Mouse (Mus musculus): ENCODE results near the gene Cyba. TPM values are rescaled to one million over a fixed set of nuclear protein-coding genes. Genes with fewer than 3 reads are reported as not detected.

Gene Cyba
- polyA plus RNA-seq (2016; fragmentation: Nextera tagmentation; extraction: Ambion mirVana) = 75.4 and 76.6 TPM in 2 replicates

DNA sequence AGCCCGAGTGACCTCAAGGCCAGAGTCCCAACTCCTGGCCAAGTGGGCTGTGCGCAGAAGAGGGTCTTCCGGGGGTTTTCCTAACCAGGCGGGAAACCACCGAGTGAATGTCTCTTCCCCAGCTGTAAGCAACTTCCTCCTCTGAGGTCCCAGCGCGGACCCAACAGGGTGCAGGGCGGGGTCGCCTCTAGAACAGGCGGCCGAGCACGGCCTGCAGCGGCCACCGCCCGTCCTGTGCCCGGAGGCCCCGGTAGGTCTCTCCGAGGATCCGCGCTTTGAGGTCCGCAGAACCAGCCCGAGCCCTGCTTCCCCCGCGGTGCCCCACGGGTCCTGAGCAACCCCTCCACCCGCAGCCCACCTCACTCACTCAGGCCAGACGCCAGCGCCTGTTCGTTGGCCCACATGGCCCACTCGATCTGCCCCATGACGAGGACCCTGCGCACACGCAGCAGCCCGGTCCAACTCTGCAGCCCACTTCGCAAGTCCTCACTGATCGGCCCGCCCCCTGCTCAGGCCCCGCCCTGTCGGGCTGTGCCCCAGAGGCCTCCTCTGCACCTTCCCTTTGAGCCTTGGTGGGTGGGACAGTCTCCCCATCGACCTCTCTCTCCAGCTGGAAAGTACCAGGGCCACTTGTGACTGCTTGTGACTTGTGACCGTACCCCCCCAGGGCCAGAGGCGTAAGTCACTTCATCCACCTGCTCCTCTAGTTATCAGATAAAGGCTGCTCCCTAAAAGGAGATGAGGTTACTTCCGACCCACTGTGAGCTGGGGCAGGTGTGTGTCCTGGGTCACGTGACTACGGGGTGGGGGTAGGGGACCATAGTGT is at the start of gene Cyba:
Gene Cyba, minus strand, starts transcription at position 488 of the 826 bp plus-strand sequence.
- peaks cover 6% of the 10 kb centered on the region; the same call in 1 of the 2 replicates for H3K27me3 ChIP-seq (ENCODE audit: insufficient read depth, poor library complexity, severe bottlenecking)
- H3K27ac ChIP-seq = peak within 1 kb of the TSS; percentile 86
- WGBS = 5% methylated on average over 45 of the region's 45 CpGs
- peak; percentile 60 for DNase-seq (ENCODE audit: low spot score)
- H3K36me3 ChIP-seq = peaks cover 43% of the 10 kb centered on the region
- peaks cover 32% of the 10 kb centered on the region for H3K4me1 ChIP-seq (replicated peaks)
- peak within 1 kb of the TSS; percentile 62 for H3K4me3 ChIP-seq
- H3K9me3 ChIP-seq = peaks cover 5% of the 10 kb centered on the region; the same call in 1 of the 2 replicates

DNA sequence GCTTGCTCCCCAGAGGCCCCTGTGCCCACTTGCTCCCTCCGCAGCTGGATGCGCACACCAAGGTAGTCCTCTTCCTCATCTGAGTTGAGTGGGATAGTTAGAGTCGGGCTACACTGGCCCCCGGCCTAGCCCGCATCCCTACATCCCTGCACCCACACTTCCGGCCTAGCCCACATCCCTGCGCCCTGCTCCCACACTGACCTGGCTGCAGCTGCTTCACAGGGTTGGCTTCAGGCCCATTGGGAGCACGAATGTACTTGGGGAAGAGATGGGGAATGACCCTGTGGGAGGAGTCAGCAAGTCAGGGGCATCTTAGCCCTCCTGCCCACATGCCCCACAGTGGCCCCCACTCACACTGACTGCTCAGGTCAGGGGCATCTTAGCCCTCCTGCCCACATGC is 49.7 kb upstream of the Cyba start:
- WGBS = 97% methylated on average over 8 of the region's 8 CpGs
- Histone ChIP-seq H3K36me3 (peaks cover 99% of the 10 kb centered on the region), H3K9me3 (no peaks in the 10 kb centered on the region), H3K27ac (no peak overlapping the region), H3K27me3 (ENCODE audit: insufficient read depth, poor library complexity, severe bottlenecking) (no peaks in the 10 kb centered on the region), H3K4me1 (replicated peaks) (peaks cover 2% of the 10 kb centered on the region), H3K4me3 (no peak overlapping the region)
- DNase-seq (ENCODE audit: low spot score) = no peak

DNA sequence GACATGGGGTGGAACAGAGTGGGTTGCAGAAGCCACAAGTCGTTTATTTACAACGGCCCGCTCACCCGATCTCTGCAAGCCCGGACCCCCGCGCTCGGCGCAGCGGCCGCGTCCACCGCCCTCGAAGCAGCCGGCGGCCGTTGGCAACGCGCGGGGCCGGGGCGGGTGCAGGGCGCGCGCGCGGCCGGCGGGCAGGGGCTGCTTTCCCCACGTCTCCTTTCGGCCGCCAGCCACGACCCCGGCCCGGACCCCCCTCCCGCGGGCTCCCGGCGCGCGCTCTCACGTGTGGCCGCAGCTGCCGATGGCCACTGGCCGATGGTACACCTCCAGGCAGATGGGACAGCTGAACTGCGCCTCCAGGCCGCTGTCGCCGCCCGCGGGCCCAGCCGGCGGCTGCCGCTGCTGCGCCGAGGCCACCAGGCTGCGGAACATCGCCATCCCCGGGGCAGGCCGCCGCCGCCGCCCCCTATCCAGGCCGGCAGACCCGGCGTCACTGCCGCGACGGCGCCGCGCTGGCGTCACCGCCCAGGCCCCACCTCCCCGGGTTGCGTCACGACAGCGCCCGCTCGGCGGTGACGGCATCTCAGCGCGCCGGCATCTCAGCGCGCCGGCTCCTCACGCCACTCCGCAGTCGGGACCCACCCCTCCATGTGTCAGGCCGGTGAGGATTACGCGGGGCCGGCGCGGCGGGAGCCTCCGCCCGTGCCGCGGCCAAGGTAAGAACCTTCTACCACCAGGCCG is 43.0 kb upstream of the Cyba start, which contains the start of the genes Rnf166 and Ctu2:
Gene Rnf166, minus strand, starts transcription at position 485 of the 741 bp plus-strand sequence.
Gene Ctu2, plus strand, starts transcription at position 564 of the 741 bp plus-strand sequence.
- Histone ChIP-seq H3K27ac (peak within 1 kb of the TSS; percentile 92), H3K27me3 (ENCODE audit: insufficient read depth, poor library complexity, severe bottlenecking) (no peaks in the 10 kb centered on the region), H3K9me3 (no peaks in the 10 kb centered on the region), H3K36me3 (peaks cover 60% of the 10 kb centered on the region), H3K4me1 (replicated peaks) (peaks cover 28% of the 10 kb centered on the region), H3K4me3 (peak within 1 kb of the TSS; percentile 85)
- under 1% methylated on average over 103 of the region's 103 CpGs for WGBS
- peak; percentile 94 for DNase-seq (ENCODE audit: low spot score)

DNA sequence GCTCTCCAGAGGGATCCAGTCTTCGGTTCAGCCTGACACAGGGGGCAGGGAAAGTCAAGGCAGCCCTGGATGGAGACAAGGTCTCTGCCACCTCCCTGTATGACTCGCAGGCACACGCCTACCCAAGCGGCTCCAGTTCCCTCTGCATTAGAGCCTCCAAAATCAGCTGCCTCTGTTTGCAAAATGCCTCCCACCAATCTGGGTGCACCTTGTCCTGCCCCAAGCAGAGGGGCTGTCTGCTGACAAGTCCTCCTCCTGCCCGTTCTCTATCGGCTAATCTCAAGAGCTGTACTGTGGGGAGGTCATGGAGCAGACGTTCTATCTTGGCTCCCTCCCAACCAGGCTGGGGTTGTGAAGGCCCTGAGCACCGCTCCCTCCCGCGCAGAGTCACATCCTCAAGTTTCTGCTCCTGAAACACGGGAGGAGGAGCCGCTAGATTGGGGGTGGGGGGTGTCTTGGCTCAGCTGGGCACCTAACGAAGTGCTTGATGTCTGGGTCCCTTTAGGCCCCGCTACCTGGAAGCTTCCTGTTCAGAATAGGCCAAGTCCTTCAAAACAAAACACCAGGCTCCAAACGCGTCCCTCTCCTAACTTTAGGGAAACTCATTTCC is 42.3 kb upstream of the Cyba start:
- 20% methylated on average over 16 of the region's 16 CpGs for WGBS
- H3K27me3 ChIP-seq (ENCODE audit: insufficient read depth, poor library complexity, severe bottlenecking) = no peaks in the 10 kb centered on the region
- H3K27ac ChIP-seq = peak overlapping the region; percentile 92
- peaks cover 28% of the 10 kb centered on the region for H3K4me1 ChIP-seq (replicated peaks)
- H3K4me3 ChIP-seq = peak overlapping the region; percentile 85
- H3K36me3 ChIP-seq = peaks cover 56% of the 10 kb centered on the region
- no peak for DNase-seq (ENCODE audit: low spot score)
- no peaks in the 10 kb centered on the region for H3K9me3 ChIP-seq

DNA sequence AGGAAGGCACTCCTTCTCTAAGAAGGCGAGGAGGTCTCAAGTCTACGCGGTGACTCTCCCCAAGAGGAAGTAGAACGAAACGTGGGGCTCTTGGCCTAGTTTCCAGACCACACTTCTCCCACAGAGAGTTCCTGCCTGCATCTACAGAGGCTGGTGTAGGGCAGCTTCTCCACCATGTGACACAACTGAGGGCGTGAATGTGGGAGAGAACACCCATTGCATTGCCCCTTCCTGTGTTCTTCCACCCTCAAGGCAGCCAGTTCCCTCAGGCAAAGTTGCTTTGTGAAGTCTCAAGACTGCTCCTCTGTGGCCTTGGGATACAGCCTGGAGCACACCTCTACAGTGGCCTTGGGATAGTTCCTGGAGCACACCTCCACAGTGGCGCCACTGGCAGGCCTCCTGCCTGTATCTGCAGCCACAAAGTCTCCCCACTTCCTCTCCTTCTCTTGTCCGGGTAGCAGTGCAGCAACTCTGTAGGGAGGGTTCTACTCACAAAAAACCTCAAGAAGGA is 41.2 kb upstream of the Cyba start:
- no peak overlapping the region for H3K27ac ChIP-seq
- peak overlapping the region; percentile 85; the same call in 1 of the 2 replicates for H3K4me3 ChIP-seq
- H3K4me1 ChIP-seq (replicated peaks) = peaks cover 28% of the 10 kb centered on the region
- 92% methylated on average over 8 of the region's 8 CpGs for WGBS
- no peaks in the 10 kb centered on the region for H3K9me3 ChIP-seq
- H3K36me3 ChIP-seq = peaks cover 55% of the 10 kb centered on the region
- DNase-seq (ENCODE audit: low spot score) = no peak
- no peaks in the 10 kb centered on the region for H3K27me3 ChIP-seq (ENCODE audit: insufficient read depth, poor library complexity, severe bottlenecking)

DNA sequence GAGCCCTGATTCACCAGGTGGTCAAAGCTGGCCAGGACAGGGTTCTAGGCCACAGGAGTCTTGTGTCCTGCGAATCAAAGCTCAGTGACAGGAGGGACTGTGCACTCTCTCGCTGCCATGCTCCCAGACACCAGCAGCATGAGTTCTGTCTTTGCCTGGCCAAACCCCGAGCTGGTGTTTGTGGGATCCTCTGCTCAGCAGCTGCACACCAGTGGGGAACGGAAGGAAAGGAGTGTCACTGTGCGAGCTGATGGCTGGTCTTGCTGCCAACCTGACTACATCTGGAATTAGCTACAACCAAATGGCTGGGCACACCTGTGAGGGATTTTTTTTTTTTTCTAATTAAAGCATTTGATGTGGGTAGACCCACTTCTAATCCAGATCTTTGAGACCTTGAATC is 38.0 kb upstream of the Cyba start:
- 83% methylated on average over 5 of the region's 5 CpGs for WGBS
- H3K4me1 ChIP-seq (replicated peaks) = peaks cover 13% of the 10 kb centered on the region
- H3K9me3 ChIP-seq = no peaks in the 10 kb centered on the region
- peaks cover 69% of the 10 kb centered on the region for H3K36me3 ChIP-seq
- DNase-seq (ENCODE audit: low spot score) = no peak
- no peak overlapping the region for H3K4me3 ChIP-seq
- H3K27me3 ChIP-seq (ENCODE audit: insufficient read depth, poor library complexity, severe bottlenecking) = no peaks in the 10 kb centered on the region
- no peak overlapping the region for H3K27ac ChIP-seq

DNA sequence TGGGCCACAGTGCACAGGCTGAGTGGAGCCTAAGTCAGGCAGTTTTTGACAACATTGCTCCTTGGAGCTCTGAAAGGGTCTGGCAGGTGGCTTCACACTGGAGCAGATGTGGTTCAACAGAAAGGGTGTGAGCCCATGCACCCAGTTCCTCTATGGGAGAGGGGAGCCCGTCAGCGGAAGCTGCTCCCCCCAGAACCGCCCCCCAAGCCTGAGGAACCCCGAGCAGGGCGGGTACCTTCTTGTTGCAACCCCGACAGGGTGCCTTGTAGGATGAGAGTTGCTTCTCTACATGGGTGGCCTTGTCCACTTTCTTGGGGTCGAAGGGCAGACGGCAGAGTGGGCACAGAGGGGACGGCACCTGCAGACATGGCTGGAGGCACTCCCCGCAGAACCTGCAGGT is 37.2 kb upstream of the Cyba start:
- peaks cover 72% of the 10 kb centered on the region for H3K36me3 ChIP-seq

DNA sequence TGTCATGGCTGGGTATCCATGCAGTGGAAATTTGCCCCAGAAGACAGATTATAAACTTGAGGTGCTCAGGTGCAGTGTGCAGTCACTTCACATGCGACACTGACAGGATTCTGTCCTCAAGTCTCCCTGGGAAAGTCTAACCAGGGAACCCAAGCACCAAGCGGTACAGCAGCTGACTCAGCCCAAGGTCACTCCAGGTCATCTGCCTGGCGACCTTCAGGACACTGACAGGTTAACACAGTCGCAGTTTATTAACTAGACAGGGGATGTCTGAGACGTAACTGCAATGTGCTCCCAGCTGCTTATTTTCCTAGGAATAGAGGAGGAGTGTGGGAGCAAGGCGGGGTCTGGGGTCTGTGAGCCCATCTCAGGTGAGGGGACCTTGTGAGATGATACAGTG is 36.7 kb upstream of the Cyba start:
- Histone ChIP-seq H3K4me1 (replicated peaks) (peaks cover 12% of the 10 kb centered on the region), H3K36me3 (peaks cover 72% of the 10 kb centered on the region), H3K4me3 (no peak overlapping the region), H3K27ac (no peak overlapping the region), H3K27me3 (ENCODE audit: insufficient read depth, poor library complexity, severe bottlenecking) (peaks cover 3% of the 10 kb centered on the region; the same call in 1 of the 2 replicates), H3K9me3 (no peaks in the 10 kb centered on the region)
- WGBS = 85% methylated on average over 6 of the region's 6 CpGs
- DNase-seq (ENCODE audit: low spot score) = no peak

More for the DNA sequence above, 37.2 kb upstream of the Cyba start:
- H3K4me3 ChIP-seq = no peak overlapping the region
- no peak for DNase-seq (ENCODE audit: low spot score)
- WGBS = 86% methylated on average over 10 of the region's 10 CpGs
- no peak overlapping the region for H3K27ac ChIP-seq
- H3K4me1 ChIP-seq (replicated peaks) = peaks cover 13% of the 10 kb centered on the region
- peaks cover 1% of the 10 kb centered on the region; the same call in 1 of the 2 replicates for H3K27me3 ChIP-seq (ENCODE audit: insufficient read depth, poor library complexity, severe bottlenecking)
- H3K9me3 ChIP-seq = no peaks in the 10 kb centered on the region

DNA sequence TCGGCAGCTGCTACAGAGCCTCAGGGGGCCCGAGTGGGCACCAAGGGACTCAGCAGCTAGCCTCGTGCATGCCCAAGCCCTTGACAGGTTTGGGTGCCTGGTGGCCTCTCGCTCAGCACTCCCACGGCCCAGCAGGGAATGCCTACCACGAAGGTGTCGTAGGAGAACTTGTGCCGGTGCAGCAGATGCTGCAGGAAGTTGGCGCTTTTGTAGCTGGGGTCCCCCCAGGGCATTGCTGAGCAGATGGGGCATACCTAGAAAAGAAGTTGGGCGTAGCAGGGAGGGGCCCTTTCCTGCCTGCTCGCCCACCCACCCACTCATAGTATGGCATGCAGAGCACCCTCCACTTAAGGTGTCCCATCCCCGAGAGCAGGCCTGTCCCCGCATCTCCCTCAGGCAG is 35.1 kb upstream of the Cyba start:
- WGBS = 88% methylated on average over 13 of the region's 13 CpGs
- Histone ChIP-seq H3K4me1 (replicated peaks) (peaks cover 22% of the 10 kb centered on the region), H3K4me3 (no peak overlapping the region), H3K27ac (no peak overlapping the region), H3K27me3 (ENCODE audit: insufficient read depth, poor library complexity, severe bottlenecking) (peaks cover 10% of the 10 kb centered on the region), H3K36me3 (peaks cover 59% of the 10 kb centered on the region), H3K9me3 (no peaks in the 10 kb centered on the region)
- no peak for DNase-seq (ENCODE audit: low spot score)

DNA sequence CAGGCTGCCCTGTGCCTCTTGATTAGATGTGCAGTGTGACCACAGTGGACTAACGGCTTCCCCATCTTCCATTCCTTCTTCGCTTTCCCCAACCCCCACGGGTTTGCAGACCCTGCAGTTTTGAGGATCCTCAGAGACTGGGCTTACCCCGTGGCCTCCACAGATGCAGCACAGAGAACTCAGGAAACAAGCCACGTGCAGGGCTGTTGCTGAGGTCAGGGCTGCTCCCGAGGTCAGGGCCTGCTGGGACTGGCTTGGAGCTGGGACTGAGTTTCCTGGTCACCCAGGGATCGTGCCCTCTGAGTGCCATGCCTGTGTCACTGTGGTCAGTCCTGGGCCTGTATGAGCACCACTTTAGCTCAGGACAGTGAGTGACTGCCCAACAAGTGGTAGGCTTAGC is 32.3 kb upstream of the Cyba start:
- 67% methylated on average over 7 of the region's 7 CpGs for WGBS
- no peak for DNase-seq (ENCODE audit: low spot score)
- Histone ChIP-seq H3K27me3 (ENCODE audit: insufficient read depth, poor library complexity, severe bottlenecking) (peaks cover 38% of the 10 kb centered on the region), H3K4me1 (replicated peaks) (peaks cover 48% of the 10 kb centered on the region), H3K4me3 (no peak overlapping the region), H3K9me3 (no peaks in the 10 kb centered on the region), H3K36me3 (peaks cover 44% of the 10 kb centered on the region), H3K27ac (no peak overlapping the region)

DNA sequence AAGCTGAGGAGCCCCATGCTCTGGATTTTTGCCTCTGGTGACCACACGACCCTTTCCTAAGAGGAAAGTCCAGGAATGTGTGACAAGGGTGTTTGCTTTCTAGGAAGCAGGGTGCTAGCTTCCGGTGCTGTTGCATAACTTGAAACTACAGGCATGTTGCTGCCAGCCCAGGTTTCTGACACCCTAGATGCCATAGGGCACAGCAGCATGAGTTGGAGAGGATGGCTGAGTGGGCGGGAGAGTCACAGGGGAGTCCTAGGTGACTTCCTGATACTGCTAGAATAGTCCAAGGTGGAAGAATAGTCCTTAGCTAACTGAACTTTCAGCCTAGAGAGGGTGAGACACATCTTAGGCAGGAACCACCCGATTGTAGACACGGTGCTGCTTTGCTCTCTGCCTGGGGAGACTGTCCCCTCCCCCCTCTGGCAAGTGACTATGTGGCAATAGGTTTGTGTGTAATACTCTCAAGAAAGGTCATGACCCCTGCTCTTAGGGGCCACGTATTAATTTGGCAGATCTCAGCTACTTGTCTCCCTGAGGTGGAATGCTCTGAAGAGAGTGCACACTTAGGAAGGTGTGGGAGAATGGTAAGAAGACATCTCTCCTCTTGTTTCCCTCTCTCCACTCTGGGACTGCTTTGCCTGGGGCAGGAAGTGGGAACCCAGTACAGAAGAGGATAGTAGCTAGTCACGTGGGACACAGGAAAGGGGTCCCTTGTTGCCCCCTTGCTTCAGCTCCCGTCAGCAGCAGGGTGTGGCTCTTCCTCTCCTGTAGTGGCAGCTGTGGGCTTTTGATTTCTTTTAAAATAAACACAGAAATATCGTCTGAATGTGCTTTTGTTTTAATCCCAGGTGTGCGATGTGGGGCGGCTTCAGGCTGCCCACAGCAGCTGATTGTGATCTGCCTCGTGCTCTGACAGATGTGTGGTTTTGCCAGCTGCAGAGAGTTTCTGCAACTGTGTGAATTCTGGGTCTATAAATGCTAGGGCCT is 31.2 kb upstream of the Cyba start:
- DNase-seq (ENCODE audit: low spot score) = no peak
- peaks cover 48% of the 10 kb centered on the region for H3K27me3 ChIP-seq (ENCODE audit: insufficient read depth, poor library complexity, severe bottlenecking)
- no peak overlapping the region for H3K4me3 ChIP-seq
- peaks cover 50% of the 10 kb centered on the region for H3K4me1 ChIP-seq (replicated peaks)
- H3K9me3 ChIP-seq = no peaks in the 10 kb centered on the region
- H3K27ac ChIP-seq = no peak overlapping the region
- H3K36me3 ChIP-seq = peaks cover 35% of the 10 kb centered on the region
- WGBS = 70% methylated on average over 12 of the region's 12 CpGs
